In the genomic region with DNA sequence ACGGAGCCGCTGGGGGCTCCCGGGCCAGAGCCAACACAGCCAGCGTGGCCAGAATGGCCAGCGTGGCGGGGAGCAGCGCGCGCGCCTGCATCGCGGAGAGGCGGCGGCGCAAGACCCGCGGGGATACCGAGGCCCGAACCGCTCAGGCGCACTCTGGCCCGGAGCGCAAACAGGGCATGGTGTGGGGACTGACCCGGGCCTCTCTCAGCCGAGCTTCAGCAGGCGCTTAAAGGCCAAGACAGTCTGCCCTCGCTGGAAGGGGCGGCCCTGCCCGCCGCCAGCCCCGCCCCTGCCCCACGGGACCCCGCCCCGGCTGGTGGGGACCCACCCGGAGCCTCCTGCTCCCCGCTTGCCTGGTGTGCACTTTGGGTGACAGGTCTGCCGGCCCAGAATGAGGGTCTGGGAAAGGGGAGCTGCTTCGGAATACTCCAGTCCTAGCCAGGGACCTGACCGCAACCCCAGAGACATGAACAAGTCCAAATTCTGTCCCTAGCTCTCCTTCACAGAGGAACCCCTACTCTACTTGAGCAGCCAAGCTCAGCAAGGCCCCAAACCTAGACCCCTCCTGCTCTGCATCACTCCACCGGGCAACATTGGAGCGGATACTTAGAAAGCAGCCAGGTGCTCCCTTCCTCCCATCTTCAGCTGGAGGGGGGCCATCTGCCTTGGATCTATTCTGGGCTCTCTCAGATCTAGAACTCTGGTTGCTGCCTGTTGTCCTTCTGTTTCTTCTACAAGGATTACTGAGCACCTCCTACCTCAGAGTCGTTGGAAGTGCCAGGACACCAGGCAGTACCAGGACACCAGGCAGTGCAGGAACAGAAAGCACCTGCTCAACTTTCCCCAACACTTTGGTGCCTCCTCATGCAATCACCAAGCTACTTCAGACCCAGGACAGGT, we compare ENCODE assay signal across 10 mouse cellular contexts. TPM values are rescaled to one million over a fixed set of nuclear protein-coding genes. Genes with fewer than 3 reads are reported as not detected.
A peak's percentile ranks its signal among the peaks of the same experiment; 100 is the strongest.
DNase-seq lines count a peak whose midpoint lies in the region; ATAC-seq lines count a peak whose summit lies in the region.
"Had no signal": no experiment of that assay in that cellular context is flagged by ENCODE, and none has a peak within 500 bp of the region (broad histone marks: within the 10 kb centered on the region; RNA-seq: fewer than 3 reads in every experiment).

A gene (minus strand): TSS at position 527 of the 900 bp plus-strand sequence.

- DNase-seq in limb, embryonic 10.5 days (ENCODE audit: low spot score): peak; percentile 52
- DNase-seq in embryo, embryonic 10 days (ENCODE audit: low spot score): no peak
- DNase-seq in natural killer cell, adult 2 months (ENCODE audit: low spot score in 2 of 2): no peak

- peak within 1 kb of the TSS; percentile 96 for H3K4me2 ChIP-seq in embryonic facial prominence, embryonic 13.5 days
- H3K4me2 ChIP-seq in heart, embryonic 12.5 days: peak within 1 kb of the TSS; percentile 84
- H3K4me2 ChIP-seq in midbrain, embryonic 15.5 days: peak within 1 kb of the TSS; percentile 64

- no peaks in the 10 kb centered on the region for H3K36me3 ChIP-seq in megakaryocyte, embryonic 14.5 days (replicated peaks; ENCODE audit: low read length)
- no peaks in the 10 kb centered on the region for H3K36me3 ChIP-seq in embryonic facial prominence, embryonic 13.5 days
- H3K36me3 ChIP-seq in heart, embryonic 12.5 days: no peaks in the 10 kb centered on the region
- no peaks in the 10 kb centered on the region for H3K36me3 ChIP-seq in limb, embryonic 10.5 days
- H3K36me3 ChIP-seq in midbrain, embryonic 15.5 days (replicated peaks): no peaks in the 10 kb centered on the region

- peak within 1 kb of the TSS; percentile 76 for H3K9ac ChIP-seq in embryonic facial prominence, embryonic 13.5 days
- peak within 1 kb of the TSS; percentile 69 for H3K9ac ChIP-seq in heart, embryonic 12.5 days
- peak within 1 kb of the TSS; percentile 20; the same call in 1 of the 2 replicates for H3K9ac ChIP-seq in midbrain, embryonic 15.5 days

- no peaks in the 10 kb centered on the region for H3K9me3 ChIP-seq in megakaryocyte, embryonic 14.5 days
- no peaks in the 10 kb centered on the region for H3K9me3 ChIP-seq in embryonic facial prominence, embryonic 13.5 days
- H3K9me3 ChIP-seq in heart, embryonic 12.5 days (replicated peaks): no peaks in the 10 kb centered on the region
- no peaks in the 10 kb centered on the region for H3K9me3 ChIP-seq in limb, embryonic 10.5 days (replicated peaks)
- no peaks in the 10 kb centered on the region for H3K9me3 ChIP-seq in midbrain, embryonic 15.5 days

- peak within 1 kb of the TSS; percentile 86 for H3K4me3 ChIP-seq in megakaryocyte, embryonic 14.5 days (replicated peaks)
- H3K4me3 ChIP-seq in embryonic facial prominence, embryonic 13.5 days: peak within 1 kb of the TSS; percentile 56
- H3K4me3 ChIP-seq in heart, embryonic 12.5 days: peak within 1 kb of the TSS; percentile 48
- H3K4me3 ChIP-seq in limb, embryonic 10.5 days: peak within 1 kb of the TSS; percentile 57
- peak within 1 kb of the TSS; percentile 37 for H3K4me3 ChIP-seq in midbrain, embryonic 15.5 days

- no peak for ATAC-seq in megakaryocyte, adult 5-6 weeks (ENCODE audit: poor library complexity, severe bottlenecking)
- ATAC-seq in embryonic facial prominence, embryonic 13.5 days (ENCODE audit: insufficient number of reproducible peaks, insufficient read depth, low FRiP score, low TSS enrichment, low read depth): no peak
- peak; percentile 44; the same call in 1 of the 2 replicates for ATAC-seq in heart, embryonic 12.5 days (ENCODE audit: insufficient number of reproducible peaks, low FRiP score)
- no peak for ATAC-seq in midbrain, embryonic 15.5 days (replicated peaks)
- ATAC-seq: Patski had no signal

- peaks cover 53% of the 10 kb centered on the region for H3K4me1 ChIP-seq in megakaryocyte, embryonic 14.5 days
- H3K4me1 ChIP-seq in embryonic facial prominence, embryonic 13.5 days: peaks cover 12% of the 10 kb centered on the region
- H3K4me1 ChIP-seq in heart, embryonic 12.5 days (replicated peaks): peaks cover 16% of the 10 kb centered on the region
- peaks cover 10% of the 10 kb centered on the region for H3K4me1 ChIP-seq in limb, embryonic 10.5 days
- peaks cover 6% of the 10 kb centered on the region for H3K4me1 ChIP-seq in midbrain, embryonic 15.5 days

- H3K27ac ChIP-seq in embryonic facial prominence, embryonic 13.5 days: no peak within 1 kb of the TSS
- no peak within 1 kb of the TSS for H3K27ac ChIP-seq in heart, embryonic 12.5 days (ENCODE audit: poor library complexity, severe bottlenecking)
- peak within 1 kb of the TSS; percentile 67 for H3K27ac ChIP-seq in limb, embryonic 10.5 days
- no peak within 1 kb of the TSS for H3K27ac ChIP-seq in midbrain, embryonic 15.5 days
- H3K27ac ChIP-seq: macrophage had no signal

- H3K27me3 ChIP-seq in megakaryocyte, embryonic 14.5 days (replicated peaks): peaks cover 69% of the 10 kb centered on the region
- H3K27me3 ChIP-seq in embryonic facial prominence, embryonic 13.5 days: peaks cover 47% of the 10 kb centered on the region
- peaks cover 65% of the 10 kb centered on the region for H3K27me3 ChIP-seq in heart, embryonic 12.5 days (replicated peaks)
- H3K27me3 ChIP-seq in limb, embryonic 10.5 days (ENCODE audit: low read depth, poor library complexity, severe bottlenecking): peaks cover 58% of the 10 kb centered on the region
- H3K27me3 ChIP-seq in midbrain, embryonic 15.5 days (replicated peaks): peaks cover 36% of the 10 kb centered on the region
- H3K27me3 ChIP-seq: Patski had no signal

- 9% methylated on average over 38 of the region's 42 CpGs for WGBS in embryonic facial prominence, embryonic 13.5 days
- WGBS in heart, embryonic 12.5 days: 9% methylated on average over 42 of the region's 42 CpGs
- 10% methylated on average over 42 of the region's 42 CpGs for WGBS in limb, embryonic 10.5 days
- WGBS in midbrain, embryonic 15.5 days: 9% methylated on average over 42 of the region's 42 CpGs

RNA-seq across cellular contexts. Expression of the gene that starts here (rescaled TPM):
- 1.2 and 1.9 TPM in 2 replicates for polyA plus RNA-seq in megakaryocyte, embryonic 14.5 days (2012; ENCODE audit: insufficient read depth, low replicate concordance)
- total RNA-seq in megakaryocyte, adult 5-6 weeks (2015): 0.04 TPM in 1 of 2 replicates, not detected in the other
- not detected in 2 replicates for total RNA-seq in megakaryocyte, adult 5-6 weeks (2017)
- 4.6 and 5.0 TPM in 2 replicates for polyA plus RNA-seq in embryonic facial prominence, embryonic 13.5 days (2015; fragmentation: Nextera tagmentation; extraction: Ambion mirVana)
- 4.3 and 4.8 TPM in 2 replicates for polyA plus RNA-seq in heart, embryonic 12.5 days (2016; fragmentation: Nextera tagmentation; extraction: Ambion mirVana)
- 0.51 and 0.62 TPM in 2 replicates for polyA plus RNA-seq in limb, embryonic 10.5 days (2016; fragmentation: Nextera tagmentation; extraction: Ambion mirVana)
- 14.9 and 15.2 TPM in 2 replicates for polyA plus RNA-seq in midbrain, embryonic 15.5 days (2015; fragmentation: Nextera tagmentation; extraction: Ambion mirVana)

Comparison
In these comparisons a context has a peak if more than half of its experiments do, and no peak if none do; other contexts are left out.
1. Peak in DNase-seq, H3K4me3 ChIP-seq and H3K27ac ChIP-seq in limb, embryonic 10.5 days; RNA of the gene not detected or under 1 TPM.
2. H3K9ac ChIP-seq: peak in every context shown above with its lines; median percentile 76 in embryonic facial prominence, embryonic 13.5 days; 69 in heart, embryonic 12.5 days; 20 in midbrain, embryonic 15.5 days.